Mouse (Mus musculus): ENCODE measurements at regions not wholly inside any gene's neighbourhood (a gene's known extent, or its start where the extent isn't known, plus 50 kb on each side); places are given as distances from the start of the nearest gene placed in this dataset.

- H3K27ac ChIP-seq (ENCODE audit: control insufficient read depth, low read depth, low read length), result no peak overlapping the region
- H3K36me3 ChIP-seq (ENCODE audit: control insufficient read depth in 1 of 2, insufficient read depth in 2 of 2, low read length in 2 of 2), result no peaks in the 10 kb centered on the region
- no peaks in the 10 kb centered on the region for H3K4me1 ChIP-seq (ENCODE audit: control insufficient read depth in 1 of 2, insufficient read depth in 2 of 2, low read length in 2 of 2)
- H3K9ac ChIP-seq (ENCODE audit: control insufficient read depth, low read depth, low read length, poor library complexity, severe bottlenecking), result no peak overlapping the region
- TF ChIP-seq JUND (IDR thresholded peaks at IDR 0.05; ENCODE audit: low read depth, low read length) (no peak), ZNF384 (IDR thresholded peaks at IDR 0.05; ENCODE audit: low read depth, low read length) (no peak), HCFC1 (IDR thresholded peaks at IDR 0.05; ENCODE audit: low read depth, low read length) (no peak), MEF2A (IDR thresholded peaks at IDR 0.05; ENCODE audit: extremely low read depth, insufficient replicate concordance, low read depth, low read length, poor library complexity, severe bottlenecking) (no peak), GABPA (IDR thresholded peaks at IDR 0.05; ENCODE audit: low read depth, low read length) (no peak), MAZ (IDR thresholded peaks at IDR 0.05; ENCODE audit: low read depth, low read length) (no peak), CHD2 (IDR thresholded peaks at IDR 0.05; ENCODE audit: low read length) (no peak), POLR2AphosphoS2 (IDR thresholded peaks at IDR 0.05; ENCODE audit: low read length) (no peak), MYB (IDR thresholded peaks at IDR 0.05; ENCODE audit: low read depth, low read length) (no peak), KAT2A (conservative IDR thresholded peaks at IDR 0.05; ENCODE audit: low read depth, low read length) (no peak), ZC3H11A (IDR thresholded peaks at IDR 0.05; ENCODE audit: low read depth, low read length) (no peak), CHD1 (IDR thresholded peaks at IDR 0.05; ENCODE audit: low read depth, low read length) (no peak), UBTF (IDR thresholded peaks at IDR 0.05; ENCODE audit: borderline replicate concordance, insufficient read depth, low read depth, low read length) (no peak), RCOR1 (IDR thresholded peaks at IDR 0.05; ENCODE audit: low read depth, low read length) (no peak), USF2 (IDR thresholded peaks at IDR 0.05; ENCODE audit: borderline replicate concordance in 1 of 2, insufficient read depth in 1 of 2, low read depth in 1 of 2, low read length in 2 of 2) (no peak), SMC3 (IDR thresholded peaks at IDR 0.05; ENCODE audit: low read depth, low read length) (no peak), ELF1 (IDR thresholded peaks at IDR 0.05; ENCODE audit: low read depth, low read length) (no peak), GATA1 (IDR thresholded peaks at IDR 0.05; ENCODE audit: low read depth, low read length) (no peak), MAX (IDR thresholded peaks at IDR 0.05; ENCODE audit: low read length) (no peak)
- no peaks in the 10 kb centered on the region for H3K9me3 ChIP-seq (replicated peaks; ENCODE audit: insufficient read depth, low read length)
- no peaks in the 10 kb centered on the region for H3K27me3 ChIP-seq (ENCODE audit: control insufficient read depth in 1 of 2, insufficient read depth in 2 of 2, low read length in 2 of 2)
- no peak overlapping the region for H3K4me3 ChIP-seq (ENCODE audit: control insufficient read depth in 1 of 2, insufficient read depth in 1 of 2, low read depth in 2 of 2, low read length in 2 of 2)
- no peak for DNase-seq (ENCODE audit: low read depth, low spot score)
- H3K79me2 ChIP-seq (ENCODE audit: control insufficient read depth, insufficient read depth, low read length, poor library complexity), result no peaks in the 10 kb centered on the region
These were observed 215.3 kb downstream of the 3100002H09Rik start for GRCm38 (mm10) chr4:124395069-124395965.

GRCm38 (mm10) chr4:124393595-124393994, 217.0 kb downstream of the 3100002H09Rik start:
- H3K4me3 ChIP-seq (ENCODE audit: control insufficient read depth in 1 of 2, insufficient read depth in 1 of 2, low read depth in 2 of 2, low read length in 2 of 2), result no peak overlapping the region
- no peaks in the 10 kb centered on the region for H3K9me3 ChIP-seq (replicated peaks; ENCODE audit: insufficient read depth, low read length)
- no peak overlapping the region for H3K27ac ChIP-seq (ENCODE audit: control insufficient read depth, low read depth, low read length)
- no peak overlapping the region for H3K9ac ChIP-seq (ENCODE audit: control insufficient read depth, low read depth, low read length, poor library complexity, severe bottlenecking)
- no peak for DNase-seq (ENCODE audit: low read depth, low spot score)
- no peaks in the 10 kb centered on the region for H3K79me2 ChIP-seq (ENCODE audit: control insufficient read depth, insufficient read depth, low read length, poor library complexity)
- H3K27me3 ChIP-seq (ENCODE audit: control insufficient read depth in 1 of 2, insufficient read depth in 2 of 2, low read length in 2 of 2), result no peaks in the 10 kb centered on the region
- H3K36me3 ChIP-seq (ENCODE audit: control insufficient read depth in 1 of 2, insufficient read depth in 2 of 2, low read length in 2 of 2), result no peaks in the 10 kb centered on the region
- no peak for TF ChIP-seq BHLHE40 (IDR thresholded peaks at IDR 0.05; ENCODE audit: borderline replicate concordance, low read depth, low read length)
- no peak for TF ChIP-seq CHD2 (IDR thresholded peaks at IDR 0.05; ENCODE audit: low read length)
- TF ChIP-seq GATA1 (IDR thresholded peaks at IDR 0.05; ENCODE audit: low read depth, low read length), result no peak
- TF ChIP-seq MAZ (IDR thresholded peaks at IDR 0.05; ENCODE audit: low read depth, low read length), result no peak
- TF ChIP-seq POLR2AphosphoS5 (IDR thresholded peaks at IDR 0.05; ENCODE audit: borderline replicate concordance, low read depth, low read length), result no peak
- TF ChIP-seq ZKSCAN1 (IDR thresholded peaks at IDR 0.05; ENCODE audit: low read depth, low read length), result no peak
- no peak for TF ChIP-seq MYC (IDR thresholded peaks at IDR 0.05; ENCODE audit: low read depth, low read length)
- no peak for TF ChIP-seq KAT2A (conservative IDR thresholded peaks at IDR 0.05; ENCODE audit: low read depth, low read length)
- TF ChIP-seq MXI1 (IDR thresholded peaks at IDR 0.05; ENCODE audit: low read depth, low read length), result no peak
- no peak for TF ChIP-seq ZNF384 (IDR thresholded peaks at IDR 0.05; ENCODE audit: low read depth, low read length)
- TF ChIP-seq MAX (IDR thresholded peaks at IDR 0.05; ENCODE audit: low read length), result no peak
- no peak for TF ChIP-seq HCFC1 (IDR thresholded peaks at IDR 0.05; ENCODE audit: low read depth, low read length)
- TF ChIP-seq ELF1 (IDR thresholded peaks at IDR 0.05; ENCODE audit: low read depth, low read length), result no peak
- no peak for TF ChIP-seq GABPA (IDR thresholded peaks at IDR 0.05; ENCODE audit: low read depth, low read length)
- TF ChIP-seq ZMIZ1 (IDR thresholded peaks at IDR 0.05; ENCODE audit: low read depth, low read length), result no peak
- no peaks in the 10 kb centered on the region for H3K4me1 ChIP-seq (ENCODE audit: control insufficient read depth in 1 of 2, insufficient read depth in 2 of 2, low read length in 2 of 2)
